Mouse (Mus musculus) small intestine, adult 2 months (tissue): Measurements from ENCODE around the gene Ccr7. TPM values are rescaled to one million over a fixed set of nuclear protein-coding genes. Genes with fewer than 3 reads are reported as not detected.

Experiments
- H3K27ac ChIP-seq: fragments of 200-500 bp; 2 replicates; pipeline ENCODE4 v1.5.1; 2012; ENCODE audit warnings: low read depth, low read length, control low read depth, inconsistent platforms; ENCODE audit not compliant: insufficient read depth
- H3K27me3 ChIP-seq: fragments of 200-500 bp; 2 replicates; pipeline ENCODE4 v1.6.1; 2012; ENCODE audit warnings: mild to moderate bottlenecking, moderate library complexity, low read length, inconsistent platforms; ENCODE audit not compliant: control insufficient read depth, insufficient read depth
- H3K36me3 ChIP-seq: fragments of 200-500 bp; 2 replicates; pipeline ENCODE4 v1.6.1; 2012; ENCODE audit warnings: mild to moderate bottlenecking, low read length, control low read depth, inconsistent platforms; ENCODE audit not compliant: control insufficient read depth, insufficient read depth
- H3K4me1 ChIP-seq: fragments of 200-500 bp; 2 replicates; pipeline ENCODE4 v1.6.1; 2012; ENCODE audit warnings: low read length, inconsistent platforms, mixed read lengths; ENCODE audit not compliant: control insufficient read depth, insufficient read depth, insufficient read length
- H3K4me3 ChIP-seq: fragments of 200-500 bp; 2 replicates; pipeline ENCODE4 v1.5.1; 2012; ENCODE audit warnings: low read depth, mild to moderate bottlenecking, control low read depth, inconsistent platforms, low read length, moderate library complexity
- CTCF ChIP-seq: fragments of 200-500 bp; IDR thresholded peaks from 2 replicates; pipeline ENCODE4 v1.5.1; 2012; ENCODE audit warnings: low read depth, mild to moderate bottlenecking, control low read depth, inconsistent platforms, low read length, moderate library complexity, mixed read lengths; ENCODE audit not compliant: insufficient replicate concordance, insufficient read length; ENCODE audit errors: extremely low read depth
- POLR2A ChIP-seq: fragments of 200-500 bp; IDR thresholded peaks from 2 replicates; pipeline ENCODE4 v1.6.1; 2012; ENCODE audit warnings: low read depth, mild to moderate bottlenecking, control low read depth, inconsistent platforms, low read length, moderate library complexity
- WGBS: fragments of 180-500 bp; shearing (Covaris S2); methylation state at CpG from one replicate; pipeline ENCODE4 v1.1.7; 2018; 5-methylcytosine and 5-hydroxymethylcytosine counted together
- polyA plus RNA-seq: library from polyadenylated mRNA; depleted of rRNA; stranded (reverse); fragments of >200 nt; gene quantifications from 2 replicates; pipeline ENCODE4 v1.2.3, GENCODE M21; 2012

The Ccr7 gene
- polyA plus RNA-seq, 1 experiment = 4.1 TPM

DNA sequence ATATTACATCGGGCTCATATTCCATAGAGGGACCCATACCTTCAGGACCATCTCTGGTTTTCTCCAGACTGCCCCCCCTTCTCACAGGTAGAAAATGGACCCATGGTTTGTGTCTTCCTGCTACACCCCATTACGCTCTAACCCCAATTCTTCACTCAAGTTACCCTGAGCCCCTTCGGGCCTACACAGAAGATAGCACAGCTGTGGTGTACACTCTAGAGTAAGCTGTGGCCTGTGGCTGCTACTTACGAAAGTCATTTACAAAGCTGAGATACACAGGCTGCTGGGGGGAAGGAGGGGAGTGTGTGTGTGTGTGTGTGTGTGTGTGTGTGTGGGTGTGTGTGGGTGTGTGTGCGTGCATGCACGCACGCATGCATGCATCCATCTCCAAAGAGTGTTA is 11.4 kb upstream of the Ccr7 start:
- H3K36me3 ChIP-seq = no peaks in the 10 kb centered on the region
- no peak overlapping the region; the same call in 1 of the 2 replicates for H3K27ac ChIP-seq
- TF ChIP-seq CTCF = no peak
- TF ChIP-seq POLR2A = no peak
- no peaks in the 10 kb centered on the region for H3K27me3 ChIP-seq
- 87% methylated on average over 7 of the region's 7 CpGs for WGBS
- peaks cover 2% of the 10 kb centered on the region; the same call in 1 of the 2 replicates for H3K4me1 ChIP-seq
- no peak overlapping the region for H3K4me3 ChIP-seq

GRCm38 (mm10) chr11:99165031-99165752 is 10.3 kb upstream of the Ccr7 start:
- no peak overlapping the region for H3K4me3 ChIP-seq
- H3K27me3 ChIP-seq = no peaks in the 10 kb centered on the region
- no peaks in the 10 kb centered on the region for H3K36me3 ChIP-seq
- 72% methylated on average over 11 of the region's 11 CpGs for WGBS
- TF ChIP-seq POLR2A = no peak
- TF ChIP-seq CTCF = no peak
- peaks cover 2% of the 10 kb centered on the region; the same call in 1 of the 2 replicates for H3K4me1 ChIP-seq
- H3K27ac ChIP-seq = no peak overlapping the region

DNA sequence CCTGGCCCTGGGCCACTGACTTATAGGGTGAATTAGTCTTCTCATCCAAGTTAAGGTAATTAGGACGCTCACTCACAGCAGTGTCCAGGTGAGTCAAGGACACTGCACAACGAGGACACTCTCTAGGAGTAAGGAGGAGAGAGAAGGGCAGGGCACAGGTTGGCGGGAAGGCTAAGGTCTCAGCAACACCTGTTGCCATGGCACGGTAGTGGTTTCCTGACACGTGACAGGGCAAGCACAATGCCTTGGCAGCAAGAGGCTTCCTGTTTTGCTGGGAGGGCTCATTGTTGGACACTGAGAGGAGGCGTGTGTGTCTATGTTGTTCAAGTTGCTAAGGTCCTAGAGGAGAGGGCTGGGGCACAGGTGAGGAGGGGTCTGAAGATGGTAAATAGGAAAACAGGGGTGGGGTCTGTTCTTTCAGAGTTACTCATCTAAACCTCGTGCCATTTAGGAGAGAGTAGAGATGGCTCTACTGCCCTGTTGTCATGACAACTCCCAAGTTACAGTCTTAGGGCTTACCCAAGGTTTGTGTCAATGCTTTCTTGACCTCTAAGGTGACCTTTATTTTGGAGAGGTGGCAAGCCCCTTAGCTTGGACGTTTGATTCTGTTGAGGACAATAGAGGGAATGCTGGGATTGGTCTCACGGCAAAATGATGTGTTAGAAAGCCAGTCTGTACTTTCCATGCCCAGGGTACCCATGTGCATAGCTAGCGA is 8.3 kb upstream of the Ccr7 start:
- peaks cover 2% of the 10 kb centered on the region; the same call in 1 of the 2 replicates for H3K4me1 ChIP-seq
- 39% methylated on average over 10 of the region's 10 CpGs for WGBS
- H3K27me3 ChIP-seq = no peaks in the 10 kb centered on the region
- H3K4me3 ChIP-seq = no peak overlapping the region
- TF ChIP-seq POLR2A = no peak
- TF ChIP-seq CTCF = no peak
- H3K36me3 ChIP-seq = no peaks in the 10 kb centered on the region
- H3K27ac ChIP-seq = no peak overlapping the region

DNA sequence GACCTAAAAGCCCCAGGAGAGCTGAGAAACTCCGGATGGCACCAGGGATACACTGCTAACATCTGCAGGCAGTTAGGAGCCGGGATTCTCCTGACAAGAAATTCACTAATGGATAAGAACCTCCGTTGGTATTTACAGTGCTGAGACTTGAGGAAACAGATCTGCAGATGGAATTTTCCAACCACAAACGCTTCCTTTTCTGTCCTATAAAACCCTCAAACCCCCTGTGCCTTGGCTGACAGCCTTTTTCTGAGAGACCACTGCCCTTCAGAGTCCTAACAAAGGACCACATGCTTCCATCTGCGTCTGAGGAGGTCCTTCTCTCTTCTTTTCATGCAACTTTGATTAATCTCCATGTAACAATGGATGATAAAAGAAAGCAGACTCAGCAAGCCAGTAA is 6.8 kb upstream of the Ccr7 start:
- peaks cover 2% of the 10 kb centered on the region; the same call in 1 of the 2 replicates for H3K4me1 ChIP-seq
- 59% methylated on average over 5 of the region's 5 CpGs for WGBS
- H3K27ac ChIP-seq = no peak overlapping the region
- TF ChIP-seq POLR2A = no peak
- TF ChIP-seq CTCF = no peak
- no peaks in the 10 kb centered on the region for H3K27me3 ChIP-seq
- no peak overlapping the region for H3K4me3 ChIP-seq
- no peaks in the 10 kb centered on the region for H3K36me3 ChIP-seq

DNA sequence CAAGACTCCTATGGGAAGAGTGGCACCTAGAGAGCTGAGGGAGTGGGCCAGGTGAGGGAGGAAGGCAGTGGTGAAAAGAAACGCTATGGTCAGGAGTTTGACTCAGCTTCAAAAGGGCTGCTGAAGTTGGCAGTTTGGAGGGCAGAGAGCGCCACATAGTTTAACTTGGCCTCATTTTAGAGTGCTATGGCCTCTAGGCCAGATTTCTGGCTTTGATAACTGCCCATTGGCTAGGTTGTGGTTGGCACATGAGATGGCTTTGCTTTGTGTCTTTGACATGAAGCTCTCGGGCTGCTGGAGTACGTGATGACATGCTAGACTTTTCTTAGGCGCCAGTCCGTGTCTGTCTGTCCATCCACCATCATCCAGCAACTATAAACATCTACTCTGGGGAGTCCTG is 5.4 kb upstream of the Ccr7 start:
- TF ChIP-seq POLR2A = no peak
- no peak for TF ChIP-seq CTCF
- H3K36me3 ChIP-seq = no peaks in the 10 kb centered on the region
- WGBS = 86% methylated on average over 6 of the region's 6 CpGs
- no peaks in the 10 kb centered on the region for H3K27me3 ChIP-seq
- no peak overlapping the region for H3K4me3 ChIP-seq
- H3K4me1 ChIP-seq = peaks cover 2% of the 10 kb centered on the region; the same call in 1 of the 2 replicates
- no peak overlapping the region for H3K27ac ChIP-seq

GRCm38 (mm10) chr11:99155817-99156216 is 940 bp upstream of the Ccr7 start:
- no peak overlapping the region for H3K27ac ChIP-seq
- H3K27me3 ChIP-seq = no peaks in the 10 kb centered on the region
- WGBS = 83% methylated on average over 9 of the region's 9 CpGs

More at GRCm38 (mm10) chr11:99155817-99156216, 940 bp upstream of the Ccr7 start:
- H3K36me3 ChIP-seq = no peaks in the 10 kb centered on the region
- no peaks in the 10 kb centered on the region for H3K4me1 ChIP-seq
- TF ChIP-seq POLR2A (no peak), CTCF (no peak)
- H3K4me3 ChIP-seq = no peak overlapping the region
